Mouse (Mus musculus): ENCODE results near the gene Igflr1. TPM values are rescaled to one million over a fixed set of nuclear protein-coding genes. Genes with fewer than 3 reads are reported as not detected.

Gene Igflr1
- polyA plus RNA-seq, 1 experiment from 2014 or later, result 4.1 TPM

- peak overlapping the region; percentile 70 for H3K27ac ChIP-seq (ENCODE audit: low read depth, low read length)
- no peaks in the 10 kb centered on the region for H3K9me3 ChIP-seq (ENCODE audit: control insufficient read depth, low read length)
- WGBS, result 2% methylated on average over 10 of the region's 10 CpGs
- no peaks in the 10 kb centered on the region for H3K27me3 ChIP-seq (ENCODE audit: control insufficient read depth, insufficient read depth, low read length)
- DNase-seq (ENCODE audit: low spot score, missing footprints) (no peak), ATAC-seq (ENCODE audit: low FRiP score) (peak; percentile 71)
- peaks cover 12% of the 10 kb centered on the region for H3K4me1 ChIP-seq (ENCODE audit: control insufficient read depth, insufficient read depth, low read length)
- H3K4me2 ChIP-seq, result peak overlapping the region; percentile 93
- peak overlapping the region; percentile 49 for H3K4me3 ChIP-seq (ENCODE audit: low read depth, low read length)
- H3K9ac ChIP-seq (ENCODE audit: low read length), result peak overlapping the region; percentile 71
- peaks cover 8% of the 10 kb centered on the region; the same call in 1 of the 2 replicates for H3K36me3 ChIP-seq (ENCODE audit: control insufficient read depth, insufficient read depth, low read length)
These were observed 13.7 kb upstream of the Igflr1 start for GRCm38 (mm10) chr7:30551445-30552101.

GRCm38 (mm10) chr7:30552102-30553020, 12.9 kb upstream of the Igflr1 start, which contains the start of the genes Hspb6 and Proser3:
Gene Hspb6, plus strand, starts transcription at chr7:30552178.
Gene Proser3, minus strand, starts transcription at chr7:30552299.
- Histone ChIP-seq H3K9ac (ENCODE audit: low read length) (peak within 1 kb of the TSS; percentile 72), H3K4me3 (ENCODE audit: low read depth, low read length) (peak within 1 kb of the TSS; percentile 49), H3K36me3 (ENCODE audit: control insufficient read depth, insufficient read depth, low read length) (peaks cover 14% of the 10 kb centered on the region; the same call in 1 of the 2 replicates), H3K27ac (ENCODE audit: low read depth, low read length) (peak within 1 kb of the TSS; percentile 70), H3K4me2 (peak within 1 kb of the TSS; percentile 93), H3K4me1 (ENCODE audit: control insufficient read depth, insufficient read depth, low read length) (peaks cover 12% of the 10 kb centered on the region), H3K9me3 (ENCODE audit: control insufficient read depth, low read length) (no peaks in the 10 kb centered on the region), H3K27me3 (ENCODE audit: control insufficient read depth, insufficient read depth, low read length) (no peaks in the 10 kb centered on the region)
- ATAC-seq (ENCODE audit: low FRiP score) (peak; percentile 94), DNase-seq (ENCODE audit: low spot score, missing footprints) (peak; percentile 99)
- WGBS, result 1% methylated on average over 44 of the region's 44 CpGs

GRCm38 (mm10) chr7:30553021-30553589, 12.1 kb upstream of the Igflr1 start:
- WGBS, result 10% methylated on average over 23 of the region's 23 CpGs

GRCm38 (mm10) chr7:30553810-30554584, 11.2 kb upstream of the Igflr1 start:
- no peaks in the 10 kb centered on the region for H3K27me3 ChIP-seq (ENCODE audit: control insufficient read depth, insufficient read depth, low read length)
- WGBS, result 89% methylated on average over 22 of the region's 22 CpGs
- no peak for ATAC-seq (ENCODE audit: low FRiP score)
- no peak overlapping the region for H3K27ac ChIP-seq (ENCODE audit: low read depth, low read length)
- H3K4me2 ChIP-seq, result peak overlapping the region; percentile 93; the same call in 1 of the 2 replicates
- peaks cover 14% of the 10 kb centered on the region; the same call in 1 of the 2 replicates for H3K36me3 ChIP-seq (ENCODE audit: control insufficient read depth, insufficient read depth, low read length)
- peaks cover 17% of the 10 kb centered on the region for H3K4me1 ChIP-seq (ENCODE audit: control insufficient read depth, insufficient read depth, low read length)
- no peaks in the 10 kb centered on the region for H3K9me3 ChIP-seq (ENCODE audit: control insufficient read depth, low read length)
- no peak for DNase-seq (ENCODE audit: low spot score, missing footprints)
- H3K9ac ChIP-seq (ENCODE audit: low read length), result peak overlapping the region; percentile 72; the same call in 1 of the 2 replicates
- no peak overlapping the region; the same call in 1 of the 2 replicates for H3K4me3 ChIP-seq (ENCODE audit: low read depth, low read length)

More at GRCm38 (mm10) chr7:30553021-30553589, 12.1 kb upstream of the Igflr1 start:
- Histone ChIP-seq H3K9me3 (ENCODE audit: control insufficient read depth, low read length) (no peaks in the 10 kb centered on the region), H3K27ac (ENCODE audit: low read depth, low read length) (no peak overlapping the region), H3K4me2 (peak overlapping the region; percentile 93), H3K9ac (ENCODE audit: low read length) (peak overlapping the region; percentile 72), H3K4me1 (ENCODE audit: control insufficient read depth, insufficient read depth, low read length) (peaks cover 12% of the 10 kb centered on the region), H3K27me3 (ENCODE audit: control insufficient read depth, insufficient read depth, low read length) (no peaks in the 10 kb centered on the region), H3K4me3 (ENCODE audit: low read depth, low read length) (peak overlapping the region; percentile 49), H3K36me3 (ENCODE audit: control insufficient read depth, insufficient read depth, low read length) (peaks cover 14% of the 10 kb centered on the region; the same call in 1 of the 2 replicates)
- DNase-seq (ENCODE audit: low spot score, missing footprints) (no peak), ATAC-seq (ENCODE audit: low FRiP score) (no peak)

- ATAC-seq (ENCODE audit: low FRiP score) (no peak), DNase-seq (ENCODE audit: low spot score, missing footprints) (no peak)
- H3K27me3 ChIP-seq (ENCODE audit: control insufficient read depth, insufficient read depth, low read length), result no peaks in the 10 kb centered on the region
- H3K36me3 ChIP-seq (ENCODE audit: control insufficient read depth, insufficient read depth, low read length), result peaks cover 14% of the 10 kb centered on the region; the same call in 1 of the 2 replicates
- H3K9me3 ChIP-seq (ENCODE audit: control insufficient read depth, low read length), result no peaks in the 10 kb centered on the region
- H3K4me2 ChIP-seq, result no peak overlapping the region
- H3K4me1 ChIP-seq (ENCODE audit: control insufficient read depth, insufficient read depth, low read length), result peaks cover 23% of the 10 kb centered on the region
- H3K4me3 ChIP-seq (ENCODE audit: low read depth, low read length), result no peak overlapping the region
- 94% methylated on average over 18 of the region's 18 CpGs for WGBS
- no peak overlapping the region for H3K27ac ChIP-seq (ENCODE audit: low read depth, low read length)
- no peak overlapping the region for H3K9ac ChIP-seq (ENCODE audit: low read length)
These were observed 8.2 kb upstream of the Igflr1 start for GRCm38 (mm10) chr7:30556894-30557536.

GRCm38 (mm10) chr7:30557901-30558514, 7.2 kb upstream of the Igflr1 start:
- Histone ChIP-seq H3K9me3 (ENCODE audit: control insufficient read depth, low read length) (no peaks in the 10 kb centered on the region), H3K4me3 (ENCODE audit: low read depth, low read length) (no peak overlapping the region), H3K4me2 (no peak overlapping the region; the same call in 1 of the 2 replicates), H3K4me1 (ENCODE audit: control insufficient read depth, insufficient read depth, low read length) (peaks cover 19% of the 10 kb centered on the region), H3K36me3 (ENCODE audit: control insufficient read depth, insufficient read depth, low read length) (peaks cover 14% of the 10 kb centered on the region; the same call in 1 of the 2 replicates), H3K9ac (ENCODE audit: low read length) (no peak overlapping the region), H3K27ac (ENCODE audit: low read depth, low read length) (no peak overlapping the region), H3K27me3 (ENCODE audit: control insufficient read depth, insufficient read depth, low read length) (no peaks in the 10 kb centered on the region)
- no peak for DNase-seq (ENCODE audit: low spot score, missing footprints)
- ATAC-seq (ENCODE audit: low FRiP score), result no peak
- 87% methylated on average over 13 of the region's 13 CpGs for WGBS

- no peaks in the 10 kb centered on the region for H3K27me3 ChIP-seq (ENCODE audit: control insufficient read depth, insufficient read depth, low read length)
- no peaks in the 10 kb centered on the region for H3K9me3 ChIP-seq (ENCODE audit: control insufficient read depth, low read length)
- H3K9ac ChIP-seq (ENCODE audit: low read length), result peak overlapping the region; percentile 73
- no peak overlapping the region for H3K27ac ChIP-seq (ENCODE audit: low read depth, low read length)
- DNase-seq (ENCODE audit: low spot score, missing footprints), result no peak
- 19% methylated on average over 12 of the region's 12 CpGs for WGBS
- peaks cover 14% of the 10 kb centered on the region; the same call in 1 of the 2 replicates for H3K36me3 ChIP-seq (ENCODE audit: control insufficient read depth, insufficient read depth, low read length)
- H3K4me3 ChIP-seq (ENCODE audit: low read depth, low read length), result peak overlapping the region; percentile 49
- H3K4me1 ChIP-seq (ENCODE audit: control insufficient read depth, insufficient read depth, low read length), result peaks cover 15% of the 10 kb centered on the region
- ATAC-seq (ENCODE audit: low FRiP score), result no peak
- peak overlapping the region; percentile 97 for H3K4me2 ChIP-seq
These were observed 6.4 kb upstream of the Igflr1 start for GRCm38 (mm10) chr7:30558656-30559442.
